Mouse (Mus musculus) gastrocnemius, adult 2 months (tissue): Measurements from ENCODE around the gene Btbd11. TPM values are rescaled to one million over a fixed set of nuclear protein-coding genes. Genes with fewer than 3 reads are reported as not detected.

Source experiments
- DNase-seq: peaks from one replicate; pipeline ENCODE4 v3.0.0; 2022
- H3K27ac ChIP-seq: fragments of 200-600 bp; 2 replicates; pipeline ENCODE4 v1.8.1; 2022; ENCODE audit warnings: mild to moderate bottlenecking
- H3K4me3 ChIP-seq: fragments of 200-600 bp; 2 replicates; pipeline ENCODE4 v1.8.1; 2022; ENCODE audit warnings: mild to moderate bottlenecking, moderate library complexity
- CTCF ChIP-seq: fragments of 200-600 bp; IDR thresholded peaks from 2 replicates; pipeline ENCODE4 v1.8.1; 2022; ENCODE audit warnings: antibody characterized with exemption, mild to moderate bottlenecking, moderate library complexity
- intact Hi-C: fragments of 180-260 bp; cut with DNase I; formaldehyde crosslinking; loops from one replicate; pipeline ENCODE4 v1.15.1; 2025
- total RNA-seq, 2 experiments: library from RNA; stranded (reverse); gene quantifications; 2 replicates each; pipeline ENCODE4 v1.2.3; 2021

Gene Btbd11
- total RNA-seq, 2 experiments from 2014 or later = 0.77 to 1.2 TPM

- Histone ChIP-seq H3K27ac (peak overlapping the region; percentile 79), H3K4me3 (peak overlapping the region; percentile 78)
- TF ChIP-seq CTCF = no peak
- intact Hi-C loops = no loop called here
- peak; percentile 67 for DNase-seq
Measured at GRCm38 (mm10) chr10:85387219-85388070, 831 bp downstream of the Btbd11 start.

GRCm38 (mm10) chr10:85388071-85388750, 1.6 kb downstream of the Btbd11 start:
- DNase-seq = no peak
- intact Hi-C loops = no loop called here
- no peak overlapping the region; the same call in 1 of the 2 replicates for H3K27ac ChIP-seq
- H3K4me3 ChIP-seq = peak overlapping the region; percentile 78
- TF ChIP-seq CTCF = no peak

- intact Hi-C loops = no loop called here
- DNase-seq = no peak
- Histone ChIP-seq H3K27ac (no peak overlapping the region), H3K4me3 (peak overlapping the region; percentile 78)
- TF ChIP-seq CTCF = peak; percentile 37
Measured at GRCm38 (mm10) chr10:85388751-85389115, 2.1 kb downstream of the Btbd11 start.

- no peak for DNase-seq
- no peak overlapping the region for H3K27ac ChIP-seq
- 0 out of 2 replicates have a peak overlapping the region, but pooled peaks have one; percentile 11 for H3K4me3 ChIP-seq
- no peak for TF ChIP-seq CTCF
- intact Hi-C loops = no loop called here
Measured at GRCm38 (mm10) chr10:85389286-85390139, 2.9 kb downstream of the Btbd11 start.

- no peak overlapping the region for H3K27ac ChIP-seq
- H3K4me3 ChIP-seq = no peak overlapping the region
- intact Hi-C loops = no loop called here
- TF ChIP-seq CTCF = no peak
- peak; percentile 27 for DNase-seq
Measured at GRCm38 (mm10) chr10:85393016-85393415, 6.4 kb downstream of the Btbd11 start.

- intact Hi-C loops = no loop called here
- no peak for DNase-seq
- Histone ChIP-seq H3K4me3 (no peak overlapping the region), H3K27ac (no peak overlapping the region)
- TF ChIP-seq CTCF = no peak
Measured at GRCm38 (mm10) chr10:85394558-85394957, 7.9 kb downstream of the Btbd11 start.

GRCm38 (mm10) chr10:85411120-85411519, 24.5 kb downstream of the Btbd11 start:
- DNase-seq = no peak
- no peak for TF ChIP-seq CTCF
- intact Hi-C loops = no loop called here
- Histone ChIP-seq H3K4me3 (no peak overlapping the region), H3K27ac (no peak overlapping the region)

GRCm38 (mm10) chr10:85420851-85421628, 34.4 kb downstream of the Btbd11 start:
- no peak for TF ChIP-seq CTCF
- intact Hi-C loops = no loop called here
- no peak for DNase-seq
- Histone ChIP-seq H3K27ac (no peak overlapping the region), H3K4me3 (no peak overlapping the region)

- H3K4me3 ChIP-seq = no peak overlapping the region
- no peak overlapping the region for H3K27ac ChIP-seq
- DNase-seq = no peak
- TF ChIP-seq CTCF = no peak
- intact Hi-C loops = no loop called here
Measured at GRCm38 (mm10) chr10:85421629-85422012, 35.0 kb downstream of the Btbd11 start.

GRCm38 (mm10) chr10:85425756-85426155, 39.1 kb downstream of the Btbd11 start:
- TF ChIP-seq CTCF = no peak
- intact Hi-C loops = no loop called here
- H3K27ac ChIP-seq = no peak overlapping the region
- H3K4me3 ChIP-seq = no peak overlapping the region
- no peak for DNase-seq

GRCm38 (mm10) chr10:85437217-85437616, 50.6 kb downstream of the Btbd11 start:
- no peak for TF ChIP-seq CTCF
- H3K4me3 ChIP-seq = no peak overlapping the region
- intact Hi-C loops = no loop called here
- H3K27ac ChIP-seq = no peak overlapping the region
- DNase-seq = no peak

- intact Hi-C loops = no loop called here
- Histone ChIP-seq H3K4me3 (no peak overlapping the region), H3K27ac (no peak overlapping the region)
- DNase-seq = no peak
- no peak for TF ChIP-seq CTCF
Measured at GRCm38 (mm10) chr10:85443371-85443770, 56.8 kb downstream of the Btbd11 start.
